Mouse (Mus musculus) cerebral cortex, adult 2 months (tissue): ENCODE data around the gene Stat5a.

Experiments used
- WGBS: fragments of 180-500 bp; shearing (Covaris S2); methylation state at CpG from one replicate; pipeline ENCODE4 v1.1.7; 2018; 5-methylcytosine and 5-hydroxymethylcytosine counted together

Gene Stat5a

GRCm38 (mm10) chr11:100860198-100861048 is 1.3 kb downstream of the Stat5a start:
- 3% methylated on average over 55 of the region's 55 CpGs for WGBS

GRCm38 (mm10) chr11:100861335-100861734 is 2.2 kb downstream of the Stat5a start:
- WGBS, result 92% methylated on average over 7 of the region's 7 CpGs

- WGBS, result 64% methylated on average over 3 of the region's 3 CpGs
Measured at GRCm38 (mm10) chr11:100861836-100862235, 2.7 kb downstream of the Stat5a start.

- WGBS, result 93% methylated on average over 10 of the region's 10 CpGs
Measured at GRCm38 (mm10) chr11:100863141-100863540, 4.0 kb downstream of the Stat5a start.

- 95% methylated on average over 7 of the region's 7 CpGs for WGBS
Measured at GRCm38 (mm10) chr11:100865618-100866017, 6.5 kb downstream of the Stat5a start.

- WGBS, result 43% methylated on average over 10 of the region's 10 CpGs
Measured at GRCm38 (mm10) chr11:100870256-100870967, 11.3 kb downstream of the Stat5a start.

- WGBS, result 83% methylated on average over 8 of the region's 8 CpGs
Measured at GRCm38 (mm10) chr11:100870968-100871350, 11.8 kb downstream of the Stat5a start.

GRCm38 (mm10) chr11:100875761-100876160 is 16.6 kb downstream of the Stat5a start:
- WGBS, result 84% methylated on average over 3 of the region's 3 CpGs

GRCm38 (mm10) chr11:100879321-100880078 is 20.3 kb downstream of the Stat5a start:
- 89% methylated on average over 15 of the region's 15 CpGs for WGBS

- 93% methylated on average over 10 of the region's 10 CpGs for WGBS
Measured at GRCm38 (mm10) chr11:100883640-100884039, 24.5 kb downstream of the Stat5a start.

GRCm38 (mm10) chr11:100886188-100886740 is 27.1 kb downstream of the Stat5a start:
- WGBS, result 80% methylated on average over 8 of the region's 8 CpGs

- WGBS, result 96% methylated on average over 4 of the region's 4 CpGs
Measured at GRCm38 (mm10) chr11:100887236-100887635, 28.1 kb downstream of the Stat5a start.

- WGBS, result 94% methylated on average over 3 of the region's 3 CpGs
Measured at GRCm38 (mm10) chr11:100887764-100888163, 28.6 kb downstream of the Stat5a start.

- WGBS, result 79% methylated on average over 10 of the region's 10 CpGs
Measured at GRCm38 (mm10) chr11:100888348-100888820, 29.2 kb downstream of the Stat5a start.

GRCm38 (mm10) chr11:100890481-100890880 is 31.3 kb downstream of the Stat5a start:
- 63% methylated on average over 6 of the region's 6 CpGs for WGBS

- 78% methylated on average over 15 of the region's 15 CpGs for WGBS
Measured at GRCm38 (mm10) chr11:100891256-100892123, 32.3 kb downstream of the Stat5a start.

GRCm38 (mm10) chr11:100892435-100892834 is 33.3 kb downstream of the Stat5a start:
- WGBS, result 67% methylated on average over 5 of the region's 5 CpGs

- 37% methylated on average over 9 of the region's 9 CpGs for WGBS
Measured at GRCm38 (mm10) chr11:100893482-100893881, 34.3 kb downstream of the Stat5a start.

GRCm38 (mm10) chr11:100894146-100894918 is 35.2 kb downstream of the Stat5a start:
- WGBS, result 72% methylated on average over 9 of the region's 9 CpGs

- WGBS, result 75% methylated on average over 10 of the region's 10 CpGs
Measured at GRCm38 (mm10) chr11:100896078-100896477, 36.9 kb downstream of the Stat5a start.
